Mouse (Mus musculus) limb, embryonic 14.5 days (tissue): ENCODE measurements around the gene Zfp607b. TPM values are rescaled to one million over a fixed set of nuclear protein-coding genes. Genes with fewer than 3 reads are reported as not detected.

Experiments
- ATAC-seq: fragments of 200-750 bp; cut with Nextera tagmentation; 2 replicates; pipeline ENCODE4 v1.8.0; 2017; ENCODE audit warnings: low read depth, moderate number of reproducible peaks, moderate TSS enrichment; ENCODE audit not compliant: low FRiP score
- DNase-seq: peaks from one replicate; pipeline ENCODE4 v3.0.0-alpha.2; 2015; ENCODE audit warnings: low spot score
- H3K27ac ChIP-seq: fragments of 300-500 bp; sonication (generic); replicated peaks from 2 replicates; pipeline ENCODE4 v1.5.1; 2014; ENCODE audit warnings: low read depth, mild to moderate bottlenecking, low read length, moderate library complexity, mixed read lengths
- H3K27me3 ChIP-seq: fragments of 300-500 bp; sonication (generic); 2 replicates; pipeline ENCODE4 v1.6.1; 2014; ENCODE audit warnings: low read length, mixed read lengths; ENCODE audit not compliant: control insufficient read depth, insufficient read depth
- H3K36me3 ChIP-seq: fragments of 300-500 bp; sonication (generic); 2 replicates; pipeline ENCODE4 v1.6.1; 2014; ENCODE audit warnings: mild to moderate bottlenecking, low read length, moderate library complexity, mixed read lengths; ENCODE audit not compliant: control insufficient read depth, insufficient read depth
- H3K4me1 ChIP-seq: fragments of 300-500 bp; sonication (generic); 2 replicates; pipeline ENCODE4 v1.6.1; 2014; ENCODE audit warnings: antibody characterized with exemption, low read length, mixed read lengths; ENCODE audit not compliant: control insufficient read depth, insufficient read depth
- H3K4me2 ChIP-seq: fragments of 300-500 bp; sonication (generic); replicated peaks from 2 replicates; pipeline ENCODE4 v1.6.1; 2014; ENCODE audit warnings: low read depth, mild to moderate bottlenecking, low read length, moderate library complexity; ENCODE audit not compliant: severe bottlenecking
- H3K4me3 ChIP-seq: fragments of 300-500 bp; sonication (generic); replicated peaks from 2 replicates; pipeline ENCODE4 v1.5.1; 2014; ENCODE audit warnings: low read length
- H3K9ac ChIP-seq: fragments of 300-500 bp; sonication (generic); 2 replicates; pipeline ENCODE4 v1.6.1; 2014; ENCODE audit warnings: mild to moderate bottlenecking, low read depth, low read length, moderate library complexity; ENCODE audit not compliant: severe bottlenecking
- H3K9me3 ChIP-seq: fragments of 300-500 bp; sonication (generic); 2 replicates; pipeline ENCODE4 v1.6.1; 2016; ENCODE audit warnings: low read length; ENCODE audit not compliant: control insufficient read depth
- POLR2A ChIP-seq: fragments of 200-500 bp; IDR thresholded peaks from 2 replicates; pipeline ENCODE4 v1.8.0; 2012; ENCODE audit warnings: inconsistent platforms, mild to moderate bottlenecking, moderate library complexity, borderline replicate concordance; ENCODE audit not compliant: insufficient read depth, insufficient read length; ENCODE audit errors: extremely low read depth
- WGBS: fragments of 180-500 bp; shearing (Covaris S2); extraction: QIAGEN DNeasy Blood & Tissue Kit; methylation state at CpG from one replicate; pipeline ENCODE4 v1.1.7; 2014; 5-methylcytosine and 5-hydroxymethylcytosine counted together
- polyA plus RNA-seq, 2 experiments: library from polyadenylated mRNA; depleted of rRNA in 1 of 2; stranded (reverse) in 1 of 2; unstranded in 1 of 2; fragments of >200 nt; fragmentation: Nextera tagmentation in 1 of 2; extraction: Ambion mirVana in 1 of 2; gene quantifications; 2 replicates each; pipeline versions ENCODE4 v1.2.1 to v1.2.3; 2012 to 2014

Gene Zfp607b
- polyA plus RNA-seq, 2 experiments: 3.2 to 4.9 TPM

- peaks cover 50% of the 10 kb centered on the region for H3K27me3 ChIP-seq
- no peak for ATAC-seq
- H3K36me3 ChIP-seq: peaks cover 50% of the 10 kb centered on the region
These were observed 31.2 kb upstream of the Zfp607b start for GRCm38 (mm10) chr7:27657824-27658395.

GRCm38 (mm10) chr7:27658712-27659663 lies 30.2 kb upstream of the Zfp607b start:
- Histone ChIP-seq H3K4me3 (no peak overlapping the region), H3K4me1 (peaks cover 2% of the 10 kb centered on the region; the same call in 1 of the 2 replicates), H3K27me3 (peaks cover 40% of the 10 kb centered on the region), H3K9ac (no peak overlapping the region), H3K36me3 (peaks cover 52% of the 10 kb centered on the region), H3K27ac (no peak overlapping the region), H3K9me3 (no peaks in the 10 kb centered on the region), H3K4me2 (no peak overlapping the region)
- no peak for ATAC-seq
- DNase-seq: no peak
- 62% methylated on average over 14 of the region's 14 CpGs for WGBS
- no peak for TF ChIP-seq POLR2A

More at GRCm38 (mm10) chr7:27657824-27658395, 31.2 kb upstream of the Zfp607b start:
- no peak for TF ChIP-seq POLR2A
- no peak overlapping the region for H3K9ac ChIP-seq
- H3K4me2 ChIP-seq: no peak overlapping the region
- DNase-seq: no peak
- H3K4me1 ChIP-seq: peaks cover 5% of the 10 kb centered on the region; the same call in 1 of the 2 replicates
- H3K27ac ChIP-seq: no peak overlapping the region
- H3K9me3 ChIP-seq: no peaks in the 10 kb centered on the region
- 33% methylated on average over 41 of the region's 53 CpGs for WGBS
- H3K4me3 ChIP-seq: no peak overlapping the region

DNA sequence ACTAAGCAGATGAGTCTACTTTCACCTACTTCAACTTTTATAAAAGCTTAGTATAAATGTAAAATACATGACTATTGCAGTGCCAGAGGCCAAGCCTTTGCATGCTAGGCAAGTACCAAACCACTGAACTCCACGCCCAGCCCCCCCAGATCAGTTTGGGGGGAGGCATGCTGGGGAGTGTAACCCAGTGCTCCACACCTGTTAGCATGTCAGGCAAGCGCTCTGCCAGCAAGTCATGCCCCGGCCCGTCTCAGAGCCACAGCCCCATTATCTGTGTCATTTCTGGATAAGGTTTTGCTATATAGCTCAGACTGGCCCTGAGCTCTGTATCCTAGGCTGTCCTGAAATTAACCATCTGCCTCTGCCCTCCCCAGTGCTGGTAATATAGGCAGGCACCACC lies 27.1 kb upstream of the Zfp607b start:
- DNase-seq (no peak), ATAC-seq (no peak)
- no peaks in the 10 kb centered on the region for H3K9me3 ChIP-seq
- H3K9ac ChIP-seq: no peak overlapping the region
- H3K27me3 ChIP-seq: peaks cover 22% of the 10 kb centered on the region
- H3K36me3 ChIP-seq: peaks cover 61% of the 10 kb centered on the region
- no peaks in the 10 kb centered on the region for H3K4me1 ChIP-seq
- TF ChIP-seq POLR2A: no peak
- H3K27ac ChIP-seq: no peak overlapping the region
- H3K4me2 ChIP-seq: no peak overlapping the region
- H3K4me3 ChIP-seq: no peak overlapping the region
- WGBS: 90% methylated on average over 4 of the region's 4 CpGs

DNA sequence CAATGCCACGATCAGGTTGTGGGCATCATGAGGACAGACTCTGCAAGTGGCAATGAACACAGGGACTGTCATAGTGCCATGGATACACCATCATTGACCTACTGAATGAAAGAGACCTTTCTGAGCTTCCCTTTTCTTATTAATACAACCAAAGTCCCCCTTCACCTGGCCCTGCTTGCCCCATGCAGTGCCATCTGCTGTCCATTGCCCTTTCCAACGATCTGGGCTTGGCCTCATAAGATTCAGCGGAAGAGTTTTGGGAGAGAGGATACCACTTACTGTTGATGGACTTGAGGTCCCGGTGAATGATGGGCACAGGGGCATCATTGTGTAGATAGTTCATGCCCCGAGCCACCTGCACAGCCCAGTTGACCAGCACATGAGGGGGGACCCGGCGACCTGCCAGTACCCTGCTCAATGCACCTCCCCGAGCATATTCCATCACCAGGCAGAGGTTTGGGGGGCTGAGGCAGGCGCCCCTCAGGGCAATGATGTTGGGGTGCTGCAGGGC lies 16.0 kb upstream of the Zfp607b start:
- no peak for ATAC-seq
- peak overlapping the region; percentile 86 for H3K9ac ChIP-seq
- peaks cover 19% of the 10 kb centered on the region for H3K4me1 ChIP-seq
- H3K27me3 ChIP-seq: no peaks in the 10 kb centered on the region
- DNase-seq: no peak
- H3K9me3 ChIP-seq: no peaks in the 10 kb centered on the region
- H3K4me3 ChIP-seq: peak overlapping the region; percentile 90
- H3K27ac ChIP-seq: no peak overlapping the region
- TF ChIP-seq POLR2A: no peak
- peak overlapping the region; percentile 97 for H3K4me2 ChIP-seq
- 52% methylated on average over 9 of the region's 9 CpGs for WGBS
- H3K36me3 ChIP-seq: peaks cover 22% of the 10 kb centered on the region

DNA sequence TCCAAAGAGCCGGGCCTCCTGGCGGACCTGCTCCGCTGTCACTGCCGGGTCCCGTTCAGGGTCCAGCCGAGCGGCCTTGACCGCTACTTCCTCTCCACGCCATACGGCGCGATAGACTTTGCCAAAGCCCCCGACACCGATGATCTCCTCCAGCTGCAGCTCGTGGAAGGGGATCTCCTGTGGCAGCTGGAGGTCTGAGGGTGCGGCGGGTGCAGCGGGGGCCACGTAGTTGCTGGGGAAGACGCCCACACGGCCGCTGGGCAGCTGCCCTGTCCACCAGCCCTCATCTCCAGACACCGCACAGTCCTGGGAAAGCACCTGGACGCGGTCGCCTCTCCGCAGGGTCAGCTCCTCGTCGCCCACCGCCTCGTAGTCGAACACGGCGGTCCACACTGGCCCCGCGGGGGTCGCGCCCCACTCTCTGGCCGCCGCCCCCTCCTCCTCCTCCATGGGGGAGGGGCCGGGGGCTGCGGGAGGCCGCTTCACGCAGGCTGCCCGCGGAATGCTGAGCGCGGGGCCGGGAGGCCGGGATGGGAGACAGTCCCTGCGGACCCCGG lies 15.5 kb upstream of the Zfp607b start:
- no peaks in the 10 kb centered on the region for H3K27me3 ChIP-seq
- DNase-seq (no peak), ATAC-seq (no peak)
- no peaks in the 10 kb centered on the region for H3K9me3 ChIP-seq
- 3% methylated on average over 39 of the region's 52 CpGs for WGBS
- no peak for TF ChIP-seq POLR2A
- peak overlapping the region; percentile 90 for H3K4me3 ChIP-seq
- H3K36me3 ChIP-seq: peaks cover 16% of the 10 kb centered on the region
- peaks cover 19% of the 10 kb centered on the region for H3K4me1 ChIP-seq
- H3K9ac ChIP-seq: peak overlapping the region; percentile 86
- H3K4me2 ChIP-seq: peak overlapping the region; percentile 97
- no peak overlapping the region for H3K27ac ChIP-seq
